Mouse (Mus musculus) MEL (cell line): ENCODE measurements around the gene Nectin2. TPM values are rescaled to one million over a fixed set of nuclear protein-coding genes. Genes with fewer than 3 reads are reported as not detected.

Experiments
- DNase-seq: peaks from one replicate; pipeline ENCODE4 v3.0.0; 2011; ENCODE audit warnings: low read depth, low spot score
- H3K27ac ChIP-seq: 2 replicates; pipeline ENCODE4 v1.5.1; 2012; ENCODE audit warnings: low read depth, mild to moderate bottlenecking, control low read depth, low read length, moderate library complexity; ENCODE audit not compliant: control insufficient read depth
- H3K27me3 ChIP-seq, 2 experiments: fragments of 150-350 bp in 1 of 2; sonication (generic) in 1 of 2; 2 replicates each; pipeline ENCODE4 v1.6.1; 2012; ENCODE audit warnings: low read length in 2 of 2, mild to moderate bottlenecking in 2 of 2, improper control_type of control experiment in 1 of 2, moderate library complexity in 1 of 2; ENCODE audit not compliant: insufficient read depth in 2 of 2, control insufficient read depth in 1 of 2
- H3K36me3 ChIP-seq, 2 experiments: 2 replicates each; pipeline ENCODE4 v1.6.1; 2012 to 2014; ENCODE audit warnings: low read length in 2 of 2, improper control_type of control experiment in 1 of 2, inconsistent platforms in 1 of 2, mild to moderate bottlenecking in 1 of 2; ENCODE audit not compliant: insufficient read depth in 2 of 2, control insufficient read depth in 1 of 2
- H3K4me1 ChIP-seq, 2 experiments: fragments of 150-350 bp in 1 of 2; sonication (generic) in 1 of 2; 2 replicates each; pipeline ENCODE4 v1.6.1; 2012; ENCODE audit warnings: low read length in 2 of 2, improper control_type of control experiment in 1 of 2, mild to moderate bottlenecking in 1 of 2; ENCODE audit not compliant: insufficient read depth in 2 of 2, control insufficient read depth in 1 of 2
- H3K4me3 ChIP-seq, 2 experiments: fragments of 150-350 bp in 1 of 2; sonication (generic) in 1 of 2; 2 replicates each; pipeline ENCODE4 v1.5.1; 2012; ENCODE audit warnings: low read depth in 2 of 2, low read length in 2 of 2, mild to moderate bottlenecking in 2 of 2, moderate library complexity in 2 of 2, control low read depth in 1 of 2, improper control_type of control experiment in 1 of 2; ENCODE audit not compliant: control insufficient read depth in 1 of 2, insufficient read depth in 1 of 2
- H3K79me2 ChIP-seq: 2 replicates; pipeline ENCODE4 v1.6.1; 2012; ENCODE audit warnings: mild to moderate bottlenecking, low read length, moderate library complexity; ENCODE audit not compliant: control insufficient read depth, poor library complexity, insufficient read depth
- H3K9ac ChIP-seq: 2 replicates; pipeline ENCODE4 v1.6.1; 2012; ENCODE audit warnings: low read depth, mild to moderate bottlenecking, control low read depth, low read length, moderate library complexity; ENCODE audit not compliant: control insufficient read depth, poor library complexity, severe bottlenecking
- H3K9me3 ChIP-seq: fragments of 150-350 bp; sonication (generic); replicated peaks from 2 replicates; pipeline ENCODE4 v1.6.1; 2012; ENCODE audit warnings: mild to moderate bottlenecking, low read length, improper control_type of control experiment, moderate library complexity; ENCODE audit not compliant: insufficient read depth
- BHLHE40 ChIP-seq: IDR thresholded peaks from 2 replicates; pipeline ENCODE4 v1.6.1; 2012; ENCODE audit warnings: low read depth, mild to moderate bottlenecking, inconsistent platforms, low read length, improper control_type of control experiment, borderline replicate concordance
- CHD1 ChIP-seq: IDR thresholded peaks from 2 replicates; pipeline ENCODE4 v1.6.1; 2012; ENCODE audit warnings: low read depth, mild to moderate bottlenecking, inconsistent platforms, low read length, improper control_type of control experiment
- CHD2 ChIP-seq: IDR thresholded peaks from 2 replicates; pipeline ENCODE4 v1.6.1; 2011; ENCODE audit warnings: low read length, improper control_type of control experiment
- CTCF ChIP-seq, 3 experiments: IDR thresholded peaks in 2 of 3; conservative IDR thresholded peaks in 1 of 3; 2 replicates each; pipeline ENCODE4 v1.5.1; 2011 to 2012; ENCODE audit warnings: low read length in 3 of 3, low read depth in 2 of 3, mild to moderate bottlenecking in 2 of 3, improper control_type of control experiment in 1 of 3, inconsistent platforms in 1 of 3, mixed read lengths in 1 of 3, moderate library complexity in 1 of 3; ENCODE audit not compliant: control insufficient read depth in 1 of 3, insufficient read depth in 1 of 3, poor library complexity in 1 of 3, severe bottlenecking in 1 of 3
- E2F4 ChIP-seq: IDR thresholded peaks from 2 replicates; pipeline ENCODE4 v1.6.1; 2011; ENCODE audit warnings: low read depth, low read length, improper control_type of control experiment, borderline replicate concordance
- EP300 ChIP-seq, 2 experiments: IDR thresholded peaks; 2 replicates each; pipeline ENCODE4 v1.6.1; 2011; ENCODE audit warnings: improper control_type of control experiment in 2 of 2, low read length in 2 of 2, low read depth in 1 of 2, mild to moderate bottlenecking in 1 of 2
- ETS1 ChIP-seq: IDR thresholded peaks from 2 replicates; pipeline ENCODE4 v1.6.1; 2012; ENCODE audit warnings: low read depth, mild to moderate bottlenecking, inconsistent platforms, low read length, improper control_type of control experiment, moderate library complexity
- GATA1 ChIP-seq: IDR thresholded peaks from 2 replicates; pipeline ENCODE4 v1.6.1; 2011; ENCODE audit warnings: low read depth, low read length, improper control_type of control experiment
- HCFC1 ChIP-seq: IDR thresholded peaks from 2 replicates; pipeline ENCODE4 v1.6.1; 2012; ENCODE audit warnings: low read depth, mild to moderate bottlenecking, inconsistent platforms, low read length, improper control_type of control experiment, moderate library complexity
- MEF2A ChIP-seq: IDR thresholded peaks from 2 replicates; pipeline ENCODE4 v1.6.1; 2014; ENCODE audit warnings: low read depth, mild to moderate bottlenecking, inconsistent platforms, low read length, improper control_type of control experiment; ENCODE audit not compliant: poor library complexity, insufficient replicate concordance, severe bottlenecking; ENCODE audit errors: extremely low read depth
- MYC ChIP-seq: IDR thresholded peaks from 2 replicates; pipeline ENCODE4 v1.6.1; 2011; ENCODE audit warnings: low read depth, mild to moderate bottlenecking, low read length, improper control_type of control experiment, moderate library complexity
- NELFE ChIP-seq: IDR thresholded peaks from 2 replicates; pipeline ENCODE4 v1.6.1; 2011; ENCODE audit warnings: low read depth, low read length, improper control_type of control experiment
- POLR2A ChIP-seq, 2 experiments: IDR thresholded peaks; 2 replicates each; pipeline ENCODE4 v1.6.1; 2011 to 2012; ENCODE audit warnings: low read length in 2 of 2, mild to moderate bottlenecking in 2 of 2, control low read depth in 1 of 2, improper control_type of control experiment in 1 of 2, low read depth in 1 of 2, moderate library complexity in 1 of 2; ENCODE audit not compliant: control insufficient read depth in 1 of 2, insufficient read depth in 1 of 2, poor library complexity in 1 of 2
- POLR2AphosphoS5 ChIP-seq: IDR thresholded peaks from 2 replicates; pipeline ENCODE4 v1.6.1; 2012; ENCODE audit warnings: low read depth, borderline replicate concordance, mild to moderate bottlenecking, inconsistent platforms, low read length, moderate library complexity, mixed read lengths
- RCOR1 ChIP-seq: IDR thresholded peaks from 2 replicates; pipeline ENCODE4 v1.6.1; 2012; ENCODE audit warnings: low read depth, mild to moderate bottlenecking, inconsistent platforms, low read length, improper control_type of control experiment
- SIN3A ChIP-seq: IDR thresholded peaks from 2 replicates; pipeline ENCODE4 v1.6.1; 2012; ENCODE audit warnings: low read length, improper control_type of control experiment, inconsistent platforms
- SMC3 ChIP-seq: IDR thresholded peaks from 2 replicates; pipeline ENCODE4 v1.6.1; 2011; ENCODE audit warnings: low read depth, low read length, improper control_type of control experiment
- TBP ChIP-seq: IDR thresholded peaks from 2 replicates; pipeline ENCODE4 v1.8.0; 2011; ENCODE audit warnings: low read depth, low read length, improper control_type of control experiment
- TCF12 ChIP-seq: IDR thresholded peaks from 2 replicates; pipeline ENCODE4 v1.6.1; 2014; ENCODE audit warnings: low read depth, mild to moderate bottlenecking, inconsistent platforms, low read length, improper control_type of control experiment, moderate library complexity
- USF1 ChIP-seq: IDR thresholded peaks from 2 replicates; pipeline ENCODE4 v1.6.1; 2014; ENCODE audit warnings: low read depth, mild to moderate bottlenecking, inconsistent platforms, low read length, improper control_type of control experiment, moderate library complexity
- ZC3H11A ChIP-seq: IDR thresholded peaks from 2 replicates; pipeline ENCODE4 v1.6.1; 2012; ENCODE audit warnings: low read depth, mild to moderate bottlenecking, inconsistent platforms, low read length, improper control_type of control experiment
- ZKSCAN1 ChIP-seq: IDR thresholded peaks from 2 replicates; pipeline ENCODE4 v1.6.1; 2012; ENCODE audit warnings: low read depth, mild to moderate bottlenecking, inconsistent platforms, low read length, improper control_type of control experiment, moderate library complexity
- ZMIZ1 ChIP-seq: IDR thresholded peaks from 2 replicates; pipeline ENCODE4 v1.6.1; 2012; ENCODE audit warnings: low read depth, mild to moderate bottlenecking, inconsistent platforms, low read length, improper control_type of control experiment, moderate library complexity
- polyA plus RNA-seq, 2 experiments: library from polyadenylated mRNA; stranded (reverse) in 1 of 2; unstranded in 1 of 2; fragments of >175 nt in 1 of 2; fragments of >200 nt in 1 of 2; gene quantifications; 2 replicates each; pipeline versions ENCODE4 v1.2.1 to v1.2.4; 2012; ENCODE audit warnings: low replicate concordance in 2 of 2, low read depth in 1 of 2; ENCODE audit not compliant: insufficient read length in 2 of 2, insufficient read depth in 1 of 2, missing spikeins in 1 of 2
- total RNA-seq: library from RNA; depleted of rRNA; stranded (reverse); fragments of 300-350 nt; gene quantifications from 2 replicates; pipeline ENCODE4 v1.2.3, GENCODE M21; 2012

Nectin2 gene
- total and polyA plus RNA-seq, 3 experiments = 6.9 to 25.6 TPM; not detected in 1

GRCm38 (mm10) chr7:19696336-19696873, 53.9 kb downstream of the Nectin2 start:
- no peak for DNase-seq
- no peaks in the 10 kb centered on the region for H3K9me3 ChIP-seq
- H3K27ac ChIP-seq = peak overlapping the region; percentile 98
- H3K79me2 ChIP-seq = no peaks in the 10 kb centered on the region
- H3K36me3 ChIP-seq = peaks cover 0 to 46% of the 10 kb centered on the region in 2 experiments; a peak in 2 of 4 replicates
- no peak overlapping the region for H3K9ac ChIP-seq
- H3K4me3 ChIP-seq = no peak overlapping the region
- peaks cover 14 to 51% of the 10 kb centered on the region in 2 experiments for H3K4me1 ChIP-seq
- no peak for TF ChIP-seq ZC3H11A
- no peak for TF ChIP-seq EP300 (IDR thresholded peaks at IDR 0.05; ENCODE audit: low read depth in 1 of 2, low read length in 2 of 2)
- no peak for TF ChIP-seq HCFC1
- no peaks in the 10 kb centered on the region for H3K27me3 ChIP-seq

GRCm38 (mm10) chr7:19695881-19696280, 54.4 kb downstream of the Nectin2 start:
- Histone ChIP-seq H3K27ac (peak overlapping the region; percentile 98), H3K27me3 (no peaks in the 10 kb centered on the region), H3K4me3 (no peak overlapping the region), H3K36me3 (peaks cover 0 to 44% of the 10 kb centered on the region in 2 experiments; a peak in 2 of 4 replicates), H3K9ac (no peak overlapping the region), H3K79me2 (no peaks in the 10 kb centered on the region), H3K4me1 (peaks cover 14 to 49% of the 10 kb centered on the region in 2 experiments), H3K9me3 (no peaks in the 10 kb centered on the region)
- 0 out of 2 replicates have a peak, but pooled peaks have one; percentile 32 for TF ChIP-seq MYC
- no peak for TF ChIP-seq USF1
- no peak for TF ChIP-seq SMC3
- 0 out of 2 replicates have a peak, but pooled peaks have one; percentile 23 for TF ChIP-seq ZMIZ1
- peak in 2 of 3 experiments; percentile 5 to 13; a peak in 2 of 6 replicates for TF ChIP-seq CTCF (IDR thresholded peaks at IDR 0.05 in 2 of 3, conservative IDR thresholded peaks at IDR 0.05 in 1 of 3; ENCODE audit: control insufficient read depth in 1 of 3, insufficient read depth in 1 of 3, low read depth in 2 of 3, low read length in 3 of 3, poor library complexity in 1 of 3, severe bottlenecking in 1 of 3)
- no peak for DNase-seq

GRCm38 (mm10) chr7:19695213-19695594, 55.1 kb downstream of the Nectin2 start:
- Histone ChIP-seq H3K36me3 (peaks cover 0 to 40% of the 10 kb centered on the region in 2 experiments; a peak in 2 of 4 replicates), H3K9ac (peak overlapping the region; percentile 65), H3K4me3 (peak overlapping the region in 1 of 2 experiments; percentile 15; a peak in 1 of 4 replicates), H3K27ac (peak overlapping the region; percentile 98), H3K9me3 (no peaks in the 10 kb centered on the region), H3K27me3 (no peaks in the 10 kb centered on the region), H3K79me2 (no peaks in the 10 kb centered on the region), H3K4me1 (peaks cover 14 to 42% of the 10 kb centered on the region in 2 experiments)
- DNase-seq = peak; percentile 82
- TF ChIP-seq CHD1 (no peak), ETS1 (peak; percentile 89), ZC3H11A (no peak), CTCF (IDR thresholded peaks at IDR 0.05 in 2 of 3, conservative IDR thresholded peaks at IDR 0.05 in 1 of 3; ENCODE audit: control insufficient read depth in 1 of 3, insufficient read depth in 1 of 3, low read depth in 2 of 3, low read length in 3 of 3, poor library complexity in 1 of 3, severe bottlenecking in 1 of 3) (no peak), RCOR1 (peak; percentile 97), ZMIZ1 (peak; percentile 68; the same call in 1 of the 2 replicates), SIN3A (peak; percentile 94), POLR2AphosphoS5 (no peak), ZKSCAN1 (no peak), TCF12 (peak; percentile 97), POLR2A (IDR thresholded peaks at IDR 0.05; ENCODE audit: control insufficient read depth in 1 of 2, insufficient read depth in 1 of 2, low read depth in 1 of 2, low read length in 2 of 2, poor library complexity in 1 of 2) (no peak; a peak in 1 of 4 replicates), GATA1 (peak; percentile 99), USF1 (no peak), EP300 (IDR thresholded peaks at IDR 0.05; ENCODE audit: low read depth in 1 of 2, low read length in 2 of 2) (peak; percentile 97 to 99), CHD2 (no peak), E2F4 (0 out of 2 replicates have a peak, but pooled peaks have one; percentile 35), NELFE (0 out of 2 replicates have a peak, but pooled peaks have one; percentile 44), MYC (no peak; the same call in 1 of the 2 replicates), BHLHE40 (peak; percentile 56; the same call in 1 of the 2 replicates), TBP (no peak), MEF2A (peak; percentile 66; the same call in 1 of the 2 replicates)
